Mouse (Mus musculus) urinary bladder, postnatal 10 days (tissue): ENCODE measurements around the gene Pnmal1.
A peak's percentile ranks its signal among the peaks of the same experiment; 100 is the strongest.

Experiments used
- DNase-seq: peaks from one replicate; pipeline ENCODE4 v3.0.0; 2022; ENCODE audit warnings: low spot score

The Pnmal1 gene

GRCm38 (mm10) chr7:16995345-16995744 is 35.9 kb downstream of the Pnmal1 start:
- DNase-seq: no peak

GRCm38 (mm10) chr7:16999233-16999632 is 39.8 kb downstream of the Pnmal1 start:
- no peak for DNase-seq

GRCm38 (mm10) chr7:16999650-17000049 is 40.2 kb downstream of the Pnmal1 start:
- DNase-seq: peak; percentile 73

DNA sequence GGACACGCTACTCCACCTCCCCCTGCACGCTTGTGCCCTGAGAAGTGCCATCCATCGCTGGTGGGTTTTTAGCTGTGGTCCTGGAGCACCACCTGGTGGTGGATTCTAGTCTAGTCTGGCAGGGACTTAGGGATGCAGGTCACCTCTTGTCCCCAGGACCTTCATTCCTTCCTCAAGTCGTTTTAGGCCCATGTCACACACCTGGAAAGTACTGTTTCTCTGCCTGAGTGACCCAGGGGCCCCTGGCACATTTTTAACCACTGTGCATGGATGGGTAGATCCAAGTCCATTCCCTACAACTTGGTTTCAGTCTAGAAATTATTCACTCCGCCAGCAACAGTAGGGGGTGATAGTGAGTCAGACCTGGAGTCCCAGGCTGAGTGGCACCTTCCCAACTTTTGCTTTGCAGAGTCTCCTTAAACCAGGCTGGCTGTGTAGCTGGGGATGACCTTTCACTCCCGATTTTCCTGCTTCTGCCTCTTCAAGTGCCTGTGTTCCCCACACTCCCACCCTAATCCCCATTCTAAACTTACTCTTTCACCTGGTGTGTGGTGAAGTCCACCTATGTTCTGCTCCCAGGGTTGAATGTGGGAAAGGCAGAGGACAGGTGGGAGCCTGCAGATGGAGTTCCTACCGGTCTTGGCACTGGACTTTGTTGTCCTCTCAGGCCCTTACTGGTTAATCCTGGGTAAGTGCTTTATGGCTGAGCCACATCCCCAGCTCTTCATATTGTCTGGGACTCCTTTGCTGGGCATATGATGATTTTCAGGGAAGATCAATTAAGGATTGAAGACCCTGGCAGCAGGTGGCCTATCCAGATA is 43.1 kb downstream of the Pnmal1 start:
- DNase-seq: no peak

- no peak for DNase-seq
Observed at GRCm38 (mm10) chr7:17003230-17003960, 43.9 kb downstream of the Pnmal1 start.

DNA sequence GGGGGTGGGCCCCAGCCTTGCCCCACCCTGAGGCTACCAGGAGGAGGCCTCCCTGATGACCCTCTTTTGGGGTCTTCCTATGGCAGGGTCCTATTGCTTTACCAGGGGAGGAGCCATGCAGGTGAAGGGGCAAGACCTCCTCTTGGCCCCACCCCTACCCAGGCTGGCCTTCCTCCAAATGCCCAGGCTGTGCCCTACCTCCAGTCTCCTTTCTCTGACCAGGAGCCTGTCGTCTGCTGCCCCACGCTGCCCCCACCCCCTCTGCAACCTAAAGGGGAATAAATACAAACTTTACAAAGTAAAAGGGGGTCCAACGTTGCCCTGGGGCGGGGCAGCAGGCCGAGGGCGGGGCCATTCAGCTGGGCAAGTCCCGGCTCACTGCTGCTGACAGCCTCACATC is 45.2 kb downstream of the Pnmal1 start:
- no peak for DNase-seq

DNA sequence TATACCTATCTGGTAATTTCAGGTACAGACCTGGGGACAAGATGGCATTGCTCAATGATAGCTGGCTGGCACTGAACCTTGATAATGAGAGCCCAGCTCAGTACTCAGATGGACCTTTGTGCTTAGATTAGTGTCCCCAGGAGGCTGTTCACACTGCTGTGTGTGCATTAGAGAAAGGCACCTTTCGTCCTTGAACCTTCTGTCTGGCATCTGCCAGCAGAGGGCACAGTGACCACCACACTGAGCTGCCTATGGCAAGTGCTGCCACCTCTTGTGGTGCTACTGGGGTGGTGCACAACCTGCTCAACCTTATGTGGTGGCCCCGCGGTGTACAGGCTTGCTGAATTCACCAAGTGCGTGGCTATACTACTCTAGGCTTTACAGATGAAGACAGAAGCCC is 47.8 kb downstream of the Pnmal1 start:
- DNase-seq: no peak

DNA sequence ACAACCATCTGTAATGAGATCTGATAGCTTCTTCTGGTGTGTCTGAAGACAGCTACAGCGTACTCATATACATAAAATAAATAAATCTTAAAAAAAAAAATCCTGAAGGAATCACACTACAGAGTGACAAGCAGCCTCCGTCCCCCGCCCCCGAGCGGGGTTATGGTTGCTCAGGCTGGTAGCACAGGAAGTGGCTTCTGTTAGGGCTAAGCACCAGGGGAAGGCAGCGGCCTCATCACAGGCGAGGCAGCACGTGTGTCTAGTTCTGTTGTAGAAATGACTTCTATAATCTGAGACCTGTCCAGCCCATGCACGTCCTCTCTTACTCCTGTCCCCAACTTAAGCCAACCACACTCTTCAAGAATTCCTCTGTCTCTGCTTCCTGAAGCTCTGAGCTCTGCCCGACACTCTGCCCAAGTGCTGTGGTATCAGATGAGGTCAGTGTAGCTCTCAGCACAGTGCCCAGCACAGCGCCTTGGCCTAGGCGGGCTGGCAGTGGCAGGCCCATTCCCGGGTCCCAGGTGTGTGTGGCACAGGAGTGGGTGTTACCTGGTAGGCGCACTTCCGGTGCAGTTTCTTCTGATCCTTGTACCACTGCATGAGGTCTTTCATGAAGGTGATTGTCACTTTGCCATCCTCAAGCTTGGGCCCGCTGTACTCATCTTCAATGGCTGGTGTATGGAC is 50.0 kb downstream of the Pnmal1 start:
- DNase-seq: no peak

- DNase-seq: no peak
Observed at GRCm38 (mm10) chr7:17010010-17010347, 50.5 kb downstream of the Pnmal1 start.

GRCm38 (mm10) chr7:17011909-17012590 is 52.6 kb downstream of the Pnmal1 start:
- DNase-seq: no peak
